Mouse (Mus musculus) kidney, postnatal 0 days (tissue): ENCODE data around the gene Slc39a11. TPM values are rescaled to one million over a fixed set of nuclear protein-coding genes. Genes with fewer than 3 reads are reported as not detected.

Experiments used
- ATAC-seq: fragments of 200-750 bp; cut with Nextera tagmentation; replicated peaks from 2 replicates; pipeline ENCODE4 v1.8.0; 2017; ENCODE audit warnings: low read depth, moderate number of reproducible peaks, moderate TSS enrichment, moderate library complexity; ENCODE audit not compliant: low FRiP score
- DNase-seq: peaks from one replicate; pipeline ENCODE4 v3.0.0-alpha.2; 2016; ENCODE audit warnings: low spot score
- H3K27ac ChIP-seq: fragments of 300-500 bp; sonication (generic); 2 replicates; pipeline ENCODE4 v1.5.1; 2014; ENCODE audit warnings: mild to moderate bottlenecking
- H3K27me3 ChIP-seq: fragments of 300-500 bp; sonication (generic); 2 replicates; pipeline ENCODE4 v1.6.1; 2014; ENCODE audit warnings: low read length, mixed read lengths; ENCODE audit not compliant: insufficient read depth
- H3K36me3 ChIP-seq: fragments of 300-500 bp; sonication (generic); 2 replicates; pipeline ENCODE4 v1.6.1; 2014; ENCODE audit warnings: low read length, mixed read lengths; ENCODE audit not compliant: insufficient read depth
- H3K4me1 ChIP-seq: fragments of 300-500 bp; sonication (generic); replicated peaks from 2 replicates; pipeline ENCODE4 v1.6.1; 2014; ENCODE audit warnings: antibody characterized with exemption, low read length, mixed read lengths; ENCODE audit not compliant: insufficient read depth
- H3K4me2 ChIP-seq: fragments of 300-500 bp; sonication (generic); 2 replicates; pipeline ENCODE4 v1.6.1; 2014; ENCODE audit warnings: mild to moderate bottlenecking, low read length, moderate library complexity, mixed read lengths
- H3K4me3 ChIP-seq: fragments of 300-500 bp; sonication (generic); replicated peaks from 2 replicates; pipeline ENCODE4 v1.5.1; 2014; ENCODE audit warnings: low read depth, low read length
- H3K9ac ChIP-seq: fragments of 300-500 bp; sonication (generic); 2 replicates; pipeline ENCODE4 v1.6.1; 2014; ENCODE audit warnings: low read depth, low read length
- H3K9me3 ChIP-seq: fragments of 300-500 bp; sonication (generic); replicated peaks from 2 replicates; pipeline ENCODE4 v1.6.1; 2016; ENCODE audit warnings: low read length, inconsistent platforms, mixed read lengths
- CTCF ChIP-seq: IDR thresholded peaks from 2 replicates; pipeline ENCODE4 v1.5.1; 2016; ENCODE audit warnings: antibody characterized with exemption, low read depth, mild to moderate bottlenecking, moderate library complexity
- WGBS: fragments of 180-500 bp; shearing (Covaris S2); extraction: QIAGEN DNeasy Blood & Tissue Kit; methylation state at CpG from one replicate; pipeline ENCODE4 v1.1.7; 2014; 5-methylcytosine and 5-hydroxymethylcytosine counted together
- polyA plus RNA-seq: library from polyadenylated mRNA; unstranded; fragments of >200 nt; fragmentation: Nextera tagmentation; extraction: Ambion mirVana; gene quantifications from 2 replicates; pipeline ENCODE4 v1.2.1, GENCODE M21; 2015

Slc39a11 gene
- polyA plus RNA-seq, 1 experiment from 2014 or later = 23.3 TPM

DNA sequence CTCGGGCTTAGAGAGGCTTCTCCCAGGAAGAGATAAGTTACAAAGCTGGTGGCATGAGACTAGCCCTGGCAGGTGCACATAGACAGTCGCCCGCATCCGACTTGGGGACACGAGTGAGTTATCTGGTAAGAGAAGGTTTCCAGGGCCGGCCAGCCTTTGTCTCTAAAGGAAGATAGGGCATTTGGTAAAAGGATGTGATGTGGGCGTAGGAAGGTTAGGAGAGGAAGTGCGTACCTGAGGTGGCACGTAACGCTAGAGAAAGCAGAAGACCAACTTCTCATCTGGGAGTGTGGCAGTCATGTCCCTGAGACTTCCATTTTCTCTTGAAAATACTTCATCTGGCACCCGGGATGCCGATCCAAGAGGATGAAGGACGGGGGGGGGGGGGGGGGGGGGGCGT, 441.9 kb downstream of the Slc39a11 start:
- H3K9ac ChIP-seq = no peak overlapping the region
- TF ChIP-seq CTCF = no peak
- ATAC-seq (no peak), DNase-seq (no peak)
- no peak overlapping the region for H3K4me2 ChIP-seq
- WGBS = 85% methylated on average over 12 of the region's 14 CpGs
- H3K27ac ChIP-seq = no peak overlapping the region
- H3K9me3 ChIP-seq = no peaks in the 10 kb centered on the region
- no peak overlapping the region for H3K4me3 ChIP-seq
- no peaks in the 10 kb centered on the region for H3K36me3 ChIP-seq
- no peaks in the 10 kb centered on the region for H3K27me3 ChIP-seq
- H3K4me1 ChIP-seq = 0 out of 2 replicates have a peak, but pooled peaks cover 6% of the 10 kb centered on the region

DNA sequence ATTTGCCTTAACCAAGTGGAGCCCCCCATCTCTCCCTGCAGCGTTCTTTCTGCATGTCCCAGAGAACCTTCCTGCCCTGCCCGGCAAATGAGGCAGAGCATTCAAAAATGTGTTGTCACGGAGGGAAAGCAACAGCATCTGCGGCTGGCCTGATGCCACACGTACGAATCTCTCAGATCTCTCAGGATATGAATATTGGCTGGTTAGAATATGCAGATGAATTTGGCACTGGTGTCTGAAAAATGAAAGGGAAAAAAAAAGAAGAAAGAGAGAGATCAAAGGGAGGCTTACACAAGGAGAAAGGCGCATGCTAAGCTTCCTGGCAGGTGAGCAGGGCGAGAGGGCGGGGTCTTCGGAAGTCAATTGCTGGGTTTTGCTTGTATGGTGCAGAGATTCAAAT, 443.8 kb downstream of the Slc39a11 start:
- 68% methylated on average over 10 of the region's 10 CpGs for WGBS
- DNase-seq = no peak
- Histone ChIP-seq H3K36me3 (no peaks in the 10 kb centered on the region), H3K9ac (no peak overlapping the region), H3K9me3 (no peaks in the 10 kb centered on the region), H3K4me1 (peaks cover 9% of the 10 kb centered on the region; the same call in 1 of the 2 replicates), H3K27me3 (no peaks in the 10 kb centered on the region), H3K27ac (no peak overlapping the region), H3K4me2 (no peak overlapping the region), H3K4me3 (no peak overlapping the region)
- ATAC-seq = no peak
- no peak for TF ChIP-seq CTCF

DNA sequence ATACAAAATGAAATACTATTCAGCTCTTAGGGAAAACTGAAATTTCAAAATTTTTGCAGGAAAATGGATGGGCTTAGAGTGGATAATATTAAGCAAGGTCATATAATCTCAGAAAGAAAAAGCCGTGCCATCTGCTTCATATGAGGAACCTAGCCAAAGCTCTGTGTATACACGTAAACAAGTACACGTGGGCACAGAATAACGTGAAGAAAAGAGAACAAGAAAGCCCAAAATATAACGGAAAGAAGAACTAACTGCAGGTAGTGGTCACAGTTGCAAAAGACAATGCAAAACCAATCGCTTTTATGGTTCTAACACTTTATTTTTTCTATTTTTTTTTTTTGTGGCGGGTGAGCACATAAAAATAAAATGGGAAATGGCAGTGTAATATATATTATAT, 446.9 kb downstream of the Slc39a11 start:
- no peak for TF ChIP-seq CTCF
- H3K9ac ChIP-seq = no peak overlapping the region
- no peaks in the 10 kb centered on the region for H3K36me3 ChIP-seq
- H3K27me3 ChIP-seq = peaks cover 2% of the 10 kb centered on the region; the same call in 1 of the 2 replicates
- DNase-seq (no peak), ATAC-seq (no peak)
- no peak overlapping the region for H3K4me2 ChIP-seq
- no peak overlapping the region for H3K4me3 ChIP-seq
- no peak overlapping the region for H3K27ac ChIP-seq
- H3K4me1 ChIP-seq = peaks cover 7% of the 10 kb centered on the region; the same call in 1 of the 2 replicates
- H3K9me3 ChIP-seq = no peaks in the 10 kb centered on the region
- 89% methylated on average over 7 of the region's 7 CpGs for WGBS

- Histone ChIP-seq H3K4me3 (peak overlapping the region; percentile 59), H3K9me3 (no peaks in the 10 kb centered on the region), H3K27me3 (peaks cover 2% of the 10 kb centered on the region; the same call in 1 of the 2 replicates), H3K36me3 (no peaks in the 10 kb centered on the region), H3K9ac (peak overlapping the region; percentile 63), H3K4me1 (peaks cover 7% of the 10 kb centered on the region; the same call in 1 of the 2 replicates), H3K27ac (peak overlapping the region; percentile 65; the same call in 1 of the 2 replicates), H3K4me2 (peak overlapping the region; percentile 92)
- under 1% methylated on average over 42 of the region's 42 CpGs for WGBS
- DNase-seq (peak; percentile 93), ATAC-seq (peak; percentile 78)
- no peak for TF ChIP-seq CTCF
Measured at GRCm38 (mm10) chr11:113201470-113201997, 448.3 kb downstream of the Slc39a11 start.

DNA sequence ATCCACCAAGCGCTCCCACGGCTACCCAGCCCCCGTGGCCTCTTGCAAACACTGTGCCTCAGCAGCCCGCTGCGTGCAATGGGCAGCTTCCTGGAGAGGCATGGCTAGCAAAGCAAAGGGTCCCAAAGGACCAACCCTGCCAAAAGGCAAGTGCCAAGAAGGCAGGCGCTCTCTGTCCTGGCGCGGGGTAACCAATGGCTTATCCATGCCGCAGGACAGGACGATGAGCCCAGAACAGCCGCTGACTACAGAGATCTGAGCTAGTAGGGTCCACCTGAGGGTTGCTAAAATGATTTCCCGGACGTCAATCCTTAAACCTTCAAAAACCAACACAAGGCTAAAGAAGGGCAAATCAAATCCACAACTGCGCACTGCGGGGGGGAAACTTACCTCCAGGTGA, 449.0 kb downstream of the Slc39a11 start:
- ATAC-seq (no peak), DNase-seq (no peak)
- no peaks in the 10 kb centered on the region for H3K36me3 ChIP-seq
- H3K27me3 ChIP-seq = peaks cover 2% of the 10 kb centered on the region; the same call in 1 of the 2 replicates
- peak overlapping the region; percentile 59 for H3K4me3 ChIP-seq
- TF ChIP-seq CTCF = no peak
- no peaks in the 10 kb centered on the region for H3K9me3 ChIP-seq
- 12% methylated on average over 15 of the region's 15 CpGs for WGBS
- no peak overlapping the region for H3K27ac ChIP-seq
- peak overlapping the region; percentile 63 for H3K9ac ChIP-seq
- H3K4me1 ChIP-seq = peaks cover 7% of the 10 kb centered on the region; the same call in 1 of the 2 replicates
- peak overlapping the region; percentile 92 for H3K4me2 ChIP-seq

- no peak for ATAC-seq
- H3K4me3 ChIP-seq = no peak overlapping the region
Measured at GRCm38 (mm10) chr11:113198586-113198985, 451.3 kb downstream of the Slc39a11 start.

More at GRCm38 (mm10) chr11:113198586-113198985, 451.3 kb downstream of the Slc39a11 start:
- Histone ChIP-seq H3K36me3 (no peaks in the 10 kb centered on the region), H3K9me3 (no peaks in the 10 kb centered on the region), H3K4me1 (peaks cover 7% of the 10 kb centered on the region), H3K4me2 (no peak overlapping the region), H3K9ac (no peak overlapping the region), H3K27me3 (peaks cover 2% of the 10 kb centered on the region; the same call in 1 of the 2 replicates), H3K27ac (no peak overlapping the region)
- no peak for TF ChIP-seq CTCF
- WGBS = 77% methylated on average over 15 of the region's 15 CpGs
- DNase-seq = no peak
